Mouse (Mus musculus): Measurements from ENCODE around the gene Nosip.

Nosip gene

GRCm38 (mm10) chr7:45060632-45061122 lies 1.6 kb upstream of the Nosip start:
- DNase-seq (ENCODE audit: low spot score): no peak

- peak; percentile 67 for DNase-seq (ENCODE audit: low spot score)
These were observed 625 bp upstream of the Nosip start for GRCm38 (mm10) chr7:45061532-45062075.

- DNase-seq (ENCODE audit: low spot score): no peak
These were observed 5.2 kb downstream of the Nosip start for GRCm38 (mm10) chr7:45067190-45067999.

- peak; percentile 72 for DNase-seq (ENCODE audit: low spot score)
These were observed 5.7 kb downstream of the Nosip start for GRCm38 (mm10) chr7:45068000-45068318.

GRCm38 (mm10) chr7:45069671-45070070 lies 7.4 kb downstream of the Nosip start:
- DNase-seq (ENCODE audit: low spot score): no peak

GRCm38 (mm10) chr7:45072230-45072629 lies 10.0 kb downstream of the Nosip start:
- no peak for DNase-seq (ENCODE audit: low spot score)

GRCm38 (mm10) chr7:45073171-45073707 lies 11.0 kb downstream of the Nosip start:
- DNase-seq (ENCODE audit: low spot score): no peak

- no peak for DNase-seq (ENCODE audit: low spot score)
These were observed 11.7 kb downstream of the Nosip start for GRCm38 (mm10) chr7:45073949-45074348.

GRCm38 (mm10) chr7:45075405-45075804 lies 13.2 kb downstream of the Nosip start:
- DNase-seq (ENCODE audit: low spot score): no peak

- no peak for DNase-seq (ENCODE audit: low spot score)
These were observed 14.3 kb downstream of the Nosip start for GRCm38 (mm10) chr7:45076501-45076900.

- no peak for DNase-seq (ENCODE audit: low spot score)
These were observed 15.1 kb downstream of the Nosip start for GRCm38 (mm10) chr7:45077322-45077721.

- no peak for DNase-seq (ENCODE audit: low spot score)
These were observed 15.6 kb downstream of the Nosip start for GRCm38 (mm10) chr7:45077829-45078228.

GRCm38 (mm10) chr7:45078513-45078912 lies 16.3 kb downstream of the Nosip start:
- peak; percentile 86 for DNase-seq (ENCODE audit: low spot score)

- peak; percentile 96 for DNase-seq (ENCODE audit: low spot score)
These were observed 17.6 kb downstream of the Nosip start for GRCm38 (mm10) chr7:45079856-45080255.

- no peak for DNase-seq (ENCODE audit: low spot score)
These were observed 18.8 kb downstream of the Nosip start for GRCm38 (mm10) chr7:45081016-45081415.

GRCm38 (mm10) chr7:45082401-45083299 lies 20.4 kb downstream of the Nosip start:
- DNase-seq (ENCODE audit: low spot score): no peak

GRCm38 (mm10) chr7:45083300-45083890 lies 21.2 kb downstream of the Nosip start:
- no peak for DNase-seq (ENCODE audit: low spot score)

GRCm38 (mm10) chr7:45086084-45086483 lies 23.9 kb downstream of the Nosip start:
- no peak for DNase-seq (ENCODE audit: low spot score)

GRCm38 (mm10) chr7:45088597-45088996 lies 26.4 kb downstream of the Nosip start:
- no peak for DNase-seq (ENCODE audit: low spot score)

GRCm38 (mm10) chr7:45090251-45090977 lies 28.2 kb downstream of the Nosip start:
- DNase-seq (ENCODE audit: low spot score): peak; percentile 72
